Mouse (Mus musculus) myocyte (in vitro differentiated cells): ENCODE results near the gene Obsl1.

Experiments
- E2F4 ChIP-seq: IDR thresholded peaks from one replicate; pipeline ENCODE4 v1.6.1; 2011; ENCODE audit warnings: mild to moderate bottlenecking, control low read depth, moderate library complexity; ENCODE audit not compliant: insufficient read depth
- MYOG ChIP-seq, 3 experiments: IDR thresholded peaks; one replicate each; pipeline ENCODE4 v1.6.1; 2011; ENCODE audit warnings: control low read depth in 2 of 3, low read depth in 2 of 3, mild to moderate bottlenecking in 2 of 3; ENCODE audit not compliant: insufficient read length in 2 of 3, control insufficient read depth in 1 of 3, insufficient read depth in 1 of 3
- POLR2A ChIP-seq: IDR thresholded peaks from one replicate; pipeline ENCODE4 v1.6.1; 2011; ENCODE audit warnings: low read depth, mild to moderate bottlenecking, control low read depth, moderate library complexity; ENCODE audit not compliant: insufficient read length
- REST ChIP-seq: IDR thresholded peaks from one replicate; pipeline ENCODE4 v1.6.1; 2011; ENCODE audit warnings: mild to moderate bottlenecking, control low read depth, moderate library complexity; ENCODE audit not compliant: insufficient read depth, insufficient read length
- SRF ChIP-seq: IDR thresholded peaks from one replicate; pipeline ENCODE4 v1.6.1; 2011; ENCODE audit warnings: low read depth; ENCODE audit not compliant: control insufficient read depth, insufficient read length
- TCF12 ChIP-seq: IDR thresholded peaks from one replicate; pipeline ENCODE4 v1.6.1; 2011; ENCODE audit warnings: mild to moderate bottlenecking, control low read depth; ENCODE audit not compliant: poor library complexity, insufficient read depth, severe bottlenecking

GRCm38 (mm10) chr1:75469287-75469825 lies 36.9 kb downstream of the Obsl1 start:
- TF ChIP-seq POLR2A (no peak), TCF12 (no peak), SRF (no peak), MYOG (IDR thresholded peaks at IDR 0.05; ENCODE audit: control insufficient read depth in 1 of 3, insufficient read depth in 1 of 3, insufficient read length in 2 of 3, low read depth in 2 of 3) (no peak), E2F4 (no peak), REST (no peak)
